Mouse (Mus musculus) E14TG2a.4 (cell line): ENCODE results near the gene Csmd2.

ENCODE experiments used
- H3K27me3 ChIP-seq: 2 replicates; pipeline ENCODE4 v1.6.1; 2014; ENCODE audit warnings: low read length, control low read depth; ENCODE audit not compliant: insufficient read depth
- H3K36me3 ChIP-seq: 2 replicates; pipeline ENCODE4 v1.6.1; 2014; ENCODE audit warnings: low read length, control low read depth; ENCODE audit not compliant: insufficient read depth
- H3K4me1 ChIP-seq: replicated peaks from 2 replicates; pipeline ENCODE4 v1.6.1; 2014; ENCODE audit warnings: low read depth, low read length, control low read depth
- H3K4me3 ChIP-seq: replicated peaks from 2 replicates; pipeline ENCODE4 v1.5.1; 2014; ENCODE audit warnings: mild to moderate bottlenecking, low read length
- H3K9me3 ChIP-seq: 2 replicates; pipeline ENCODE4 v1.6.1; 2014; ENCODE audit warnings: low read length, control low read depth
- CTCF ChIP-seq: conservative IDR thresholded peaks from 2 replicates; pipeline ENCODE4 v1.5.1; 2014; ENCODE audit warnings: low read length
- NANOG ChIP-seq: IDR thresholded peaks from 2 replicates; pipeline ENCODE4 v1.6.1; 2014; ENCODE audit warnings: borderline replicate concordance, low read length, mixed read lengths
- POU5F1 ChIP-seq: IDR thresholded peaks from 2 replicates; pipeline ENCODE4 v1.6.1; 2014; ENCODE audit warnings: low read length, borderline replicate concordance

The Csmd2 gene

GRCm38 (mm10) chr4:128615761-128616160, 628.1 kb downstream of the Csmd2 start:
- no peak overlapping the region for H3K4me3 ChIP-seq
- H3K9me3 ChIP-seq: no peaks in the 10 kb centered on the region
- no peak for TF ChIP-seq POU5F1
- no peak for TF ChIP-seq CTCF
- TF ChIP-seq NANOG: no peak
- no peaks in the 10 kb centered on the region for H3K36me3 ChIP-seq
- peaks cover 34% of the 10 kb centered on the region for H3K27me3 ChIP-seq
- peaks cover 21% of the 10 kb centered on the region for H3K4me1 ChIP-seq
